Mouse (Mus musculus): Measurements from ENCODE around the gene Cops4.

The Cops4 gene

DNA sequence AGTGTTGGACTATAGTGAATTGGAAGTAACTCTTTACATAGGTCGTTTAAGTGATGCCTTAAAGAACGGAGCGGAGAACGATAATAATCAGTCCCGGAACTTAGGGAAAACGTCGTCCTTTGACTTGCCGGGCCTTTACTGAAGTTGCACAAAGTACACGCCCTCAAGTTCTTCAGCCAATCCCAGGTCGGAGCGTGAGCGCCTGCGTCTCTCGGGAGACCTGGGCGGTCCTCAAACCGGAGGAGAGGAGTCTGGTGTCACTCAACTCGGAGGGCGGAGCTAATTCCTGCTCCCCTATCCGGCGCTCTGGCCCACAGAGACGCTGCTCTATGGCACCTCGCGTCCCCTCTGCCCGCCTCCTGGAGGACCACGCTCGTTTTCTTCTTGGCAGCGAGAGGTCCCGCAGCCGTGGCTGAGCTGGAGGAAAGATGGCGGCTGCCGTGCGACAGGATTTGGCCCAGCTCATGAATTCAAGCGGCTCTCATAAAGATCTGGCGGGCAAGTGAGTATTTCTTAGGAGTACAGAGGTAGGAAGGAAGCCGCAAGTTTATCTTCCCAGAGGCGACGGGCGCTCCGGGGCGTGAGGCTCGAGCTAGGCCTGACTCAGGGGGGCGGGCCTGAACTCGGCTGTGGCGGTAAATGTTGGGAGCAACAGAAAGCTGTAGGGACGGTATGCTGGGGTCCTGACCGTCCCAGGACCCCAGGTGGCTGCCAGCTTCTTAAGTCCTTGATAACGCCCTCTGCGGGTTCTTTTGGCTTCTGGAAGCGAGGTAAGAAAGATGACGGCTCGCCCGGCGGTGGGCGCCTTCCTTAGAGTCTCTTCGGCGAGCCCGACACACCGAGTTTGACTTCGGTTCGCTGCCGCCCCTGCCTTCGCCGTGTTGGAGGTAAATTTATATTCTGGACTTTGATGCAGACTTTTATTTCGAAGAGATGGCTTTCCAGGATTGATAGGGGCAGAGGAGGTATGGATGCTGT is at the start of gene Cops4:
Gene Cops4, plus strand, starts transcription at position 261 of the 978 bp plus-strand sequence.
- DNase-seq = peak; percentile 97 to 98

GRCm38 (mm10) chr5:100476328-100476727 is 41.8 kb upstream of the Cops4 start:
- no peak for DNase-seq

GRCm38 (mm10) chr5:100477604-100478003 is 40.5 kb upstream of the Cops4 start:
- no peak for DNase-seq

GRCm38 (mm10) chr5:100483569-100483968 is 34.5 kb upstream of the Cops4 start:
- no peak for DNase-seq

DNA sequence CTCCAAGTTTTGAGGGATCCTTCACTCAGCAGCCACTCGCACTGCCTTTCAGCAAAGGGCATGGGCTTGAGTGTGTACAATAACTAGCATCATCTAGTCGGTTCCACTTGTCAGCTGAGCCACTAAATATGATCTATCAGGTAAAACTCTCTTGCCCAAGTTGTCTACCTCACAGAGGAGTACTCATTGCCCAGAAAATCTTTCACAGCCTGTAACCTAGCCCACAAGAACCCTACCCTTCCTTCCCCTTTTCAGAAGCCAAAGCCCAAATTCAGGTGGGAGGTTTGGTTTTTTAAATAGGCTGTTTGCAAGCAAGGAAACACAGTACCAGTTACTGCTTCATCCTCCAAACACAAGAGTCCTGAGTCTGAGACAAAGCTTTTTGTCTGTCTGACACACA is 31.0 kb upstream of the Cops4 start:
- DNase-seq = no peak

GRCm38 (mm10) chr5:100488231-100488630 is 29.9 kb upstream of the Cops4 start:
- no peak for DNase-seq

DNA sequence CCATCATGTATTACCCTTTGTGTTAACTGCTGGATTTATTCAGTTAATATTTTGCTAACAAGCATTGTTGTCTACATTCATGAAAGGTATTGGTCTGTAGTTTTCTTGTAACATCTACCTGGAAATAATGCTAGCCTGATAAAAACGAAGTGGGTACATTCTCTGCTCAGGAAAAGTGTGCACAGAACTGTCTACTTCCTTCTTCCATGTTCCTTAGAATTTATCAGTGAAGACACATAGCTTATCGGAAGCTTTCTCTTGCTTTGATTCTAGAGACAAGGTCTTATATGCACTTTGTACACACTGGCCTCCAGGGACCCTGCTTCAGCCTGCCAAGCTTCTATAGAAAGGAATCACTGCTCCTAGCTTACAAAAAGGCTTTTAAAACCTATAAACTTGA is 28.8 kb upstream of the Cops4 start:
- no peak for DNase-seq

DNA sequence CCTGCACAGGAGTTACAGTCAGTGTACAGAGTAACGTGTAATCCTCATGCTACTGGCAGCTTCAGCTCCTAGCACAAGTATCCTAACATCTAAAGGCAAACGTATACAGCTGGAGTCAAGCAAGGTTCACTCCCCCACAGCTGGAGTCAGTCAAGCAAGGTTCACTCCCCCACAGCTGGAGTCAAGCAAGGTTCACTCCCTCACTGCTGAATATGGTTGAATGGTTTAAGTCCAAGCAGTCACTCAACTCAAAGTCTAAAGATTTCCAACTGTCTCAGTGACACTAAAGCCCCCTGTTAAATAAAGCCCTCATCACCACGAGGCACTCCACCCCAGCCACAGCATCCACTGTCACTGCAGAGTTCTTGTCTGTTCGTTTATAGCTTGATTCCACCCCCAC is 26.4 kb upstream of the Cops4 start:
- peak; percentile 43 to 58 for DNase-seq

DNA sequence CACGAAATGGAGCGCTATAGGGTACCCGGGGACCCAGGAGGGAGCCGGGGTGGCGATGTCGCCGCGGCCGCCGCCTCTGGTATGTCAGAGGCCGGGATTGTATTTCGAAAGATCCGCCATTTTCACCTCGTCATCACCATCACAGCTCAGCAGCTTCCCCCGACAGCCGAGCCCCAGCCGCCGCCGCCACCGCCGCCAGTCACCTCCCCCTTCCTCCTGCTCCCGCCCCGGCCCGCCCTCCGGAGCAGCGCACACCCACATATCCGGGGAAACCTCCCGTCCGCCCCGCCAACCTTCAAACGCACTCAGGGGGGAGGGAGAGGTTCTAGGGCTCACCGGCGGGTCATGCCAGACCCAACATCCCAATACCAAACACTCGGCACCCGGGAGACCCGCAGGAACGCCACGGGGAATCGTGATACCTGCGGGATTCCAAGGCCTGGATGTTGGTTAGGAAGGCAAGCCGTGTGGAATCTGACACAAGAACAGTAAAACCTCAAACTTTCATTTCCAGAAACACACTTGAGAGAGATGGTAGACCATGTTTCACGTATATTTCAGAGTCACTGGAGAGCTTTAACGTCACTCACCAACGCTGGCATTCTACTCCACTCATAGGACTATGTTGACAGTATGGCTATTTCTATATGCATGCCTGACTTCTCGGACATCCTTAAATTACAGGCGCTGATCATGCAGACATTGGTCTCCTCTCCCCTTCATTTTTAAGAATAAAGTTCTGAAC is 19.5 kb upstream of the Cops4 start:
- peak; percentile 84 to 91 for DNase-seq

DNA sequence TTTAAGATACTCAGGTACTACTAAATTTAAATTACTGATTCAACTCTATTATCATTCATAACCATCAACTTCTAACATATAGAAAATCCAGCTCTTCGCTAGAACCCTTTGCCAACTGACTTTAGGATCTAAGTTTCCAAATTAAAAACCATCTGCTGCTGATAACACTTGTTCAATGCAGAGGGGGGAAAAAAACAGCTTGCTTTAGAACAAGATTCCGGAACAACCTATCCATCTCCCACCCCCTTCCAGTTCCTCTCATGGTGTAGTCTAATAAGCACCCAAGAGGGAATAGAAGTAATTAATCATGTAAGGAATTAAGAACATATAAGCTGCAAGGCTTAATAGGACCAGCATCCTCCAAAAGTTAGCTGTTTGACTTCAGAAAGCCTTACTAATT is 18.9 kb upstream of the Cops4 start:
- no peak for DNase-seq

DNA sequence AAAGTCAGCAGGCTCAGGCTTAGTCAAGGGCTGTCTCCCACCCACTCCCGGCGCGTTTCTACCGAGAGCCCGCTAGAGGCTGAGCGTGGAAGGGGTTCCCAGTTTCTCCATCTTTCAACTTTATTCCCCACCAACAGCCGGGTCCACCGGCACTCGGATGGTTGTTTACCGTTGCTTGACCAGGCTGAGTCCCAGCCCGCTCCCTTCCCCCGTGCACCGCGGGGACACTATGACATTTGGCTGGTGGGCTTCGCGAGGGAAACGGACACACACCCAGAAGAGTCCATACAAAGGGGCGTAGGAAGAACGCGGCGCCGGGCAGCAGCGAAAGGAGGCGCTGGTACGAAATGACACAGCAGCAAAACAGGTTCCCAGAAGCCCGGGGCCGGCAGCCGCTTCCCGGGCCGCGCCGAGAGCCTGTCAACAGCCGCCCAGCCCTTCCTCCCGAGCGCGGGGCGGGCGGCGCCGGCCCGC is 18.2 kb upstream of the Cops4 start:
- DNase-seq = peak; percentile 53 to 69

DNA sequence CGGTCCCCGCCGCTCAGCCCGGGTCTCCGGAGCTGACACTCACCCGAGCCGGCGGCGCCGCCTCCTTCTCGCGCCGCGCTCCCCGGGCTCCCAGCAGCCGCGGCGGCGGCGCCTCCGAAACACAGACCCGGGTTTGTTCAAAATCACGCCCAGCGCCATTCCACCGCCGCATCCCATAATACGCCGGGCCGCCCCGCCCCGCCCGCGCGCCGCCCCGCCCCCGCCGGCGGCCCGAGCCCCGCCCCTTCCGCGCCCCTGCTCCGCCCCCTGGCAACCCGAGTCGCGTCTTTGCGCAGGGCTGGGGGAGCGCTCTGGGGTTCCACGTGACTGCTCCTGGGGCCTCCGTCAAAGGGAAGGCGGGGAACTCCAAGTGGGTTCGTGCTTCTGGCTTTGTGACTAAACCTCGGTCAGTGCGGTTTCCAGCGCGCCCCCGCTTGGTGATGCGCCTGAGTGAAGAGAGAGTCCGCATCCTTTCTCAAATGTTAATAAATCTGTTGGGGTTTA is 17.6 kb upstream of the Cops4 start, which contains the start of gene Lin54:
Gene Lin54, minus strand, starts transcription at position 182 of the 504 bp plus-strand sequence.
- DNase-seq = peak; percentile 91 to 94

- no peak for DNase-seq
Observed at GRCm38 (mm10) chr5:100501267-100501666, 16.8 kb upstream of the Cops4 start.

DNA sequence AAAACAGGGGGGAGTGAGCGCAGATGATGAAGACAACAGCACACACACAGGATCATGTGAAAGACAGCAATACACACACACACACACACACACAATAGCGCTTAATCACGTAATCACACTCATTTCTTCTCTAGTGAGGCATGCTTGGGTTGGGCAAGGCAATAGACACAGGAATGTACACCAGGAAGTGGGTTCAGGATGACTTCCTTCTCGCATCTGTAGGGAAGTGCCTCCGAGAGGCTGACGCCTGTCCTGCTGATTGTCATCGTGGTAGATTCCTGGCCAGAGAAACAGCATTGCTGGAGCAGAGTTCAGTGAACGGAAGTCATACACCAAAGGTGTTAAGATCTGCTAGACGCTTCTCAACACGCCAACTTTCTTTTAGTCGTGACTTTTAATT is 8.9 kb upstream of the Cops4 start:
- no peak for DNase-seq

DNA sequence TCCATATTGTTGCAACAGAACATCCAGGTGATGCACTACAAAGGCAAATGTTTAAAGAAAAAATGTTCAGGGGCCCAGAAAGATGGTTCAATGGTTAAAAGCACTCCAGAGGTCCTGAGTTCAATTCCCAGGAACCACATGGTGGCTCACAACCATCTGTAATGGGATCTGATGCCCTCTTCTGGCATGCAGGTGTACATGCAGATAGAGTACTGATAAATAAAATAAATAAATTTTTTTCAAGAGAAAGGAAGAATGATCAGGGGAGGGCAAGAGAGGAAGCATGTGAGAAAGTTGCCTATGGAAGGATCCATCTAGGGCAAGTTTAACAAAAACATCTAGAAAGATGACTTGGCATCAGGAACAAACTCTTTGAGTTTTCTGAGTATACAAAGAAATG is 5.5 kb upstream of the Cops4 start:
- DNase-seq = no peak

GRCm38 (mm10) chr5:100519027-100519411 is 910 bp downstream of the Cops4 start:
- DNase-seq = no peak

DNA sequence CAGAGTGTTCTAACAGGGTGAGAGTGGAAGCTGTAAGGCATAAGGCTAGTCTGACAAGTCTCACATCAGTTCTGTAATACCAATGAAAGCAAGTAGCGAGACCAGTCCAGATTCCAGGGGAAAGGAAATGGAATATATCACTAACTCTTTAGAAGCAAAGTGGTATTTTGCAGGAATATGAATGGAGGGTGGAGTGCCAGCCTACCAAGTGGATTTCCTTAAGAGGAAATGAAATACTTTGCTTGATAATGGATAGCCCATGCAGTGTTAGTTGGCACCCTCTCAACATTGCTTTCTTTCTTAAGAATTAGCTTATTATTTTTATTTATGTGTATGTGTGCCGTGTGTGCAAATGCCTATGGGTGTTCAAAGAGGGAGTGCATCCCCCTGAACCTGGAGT is 2.1 kb downstream of the Cops4 start:
- DNase-seq = no peak

DNA sequence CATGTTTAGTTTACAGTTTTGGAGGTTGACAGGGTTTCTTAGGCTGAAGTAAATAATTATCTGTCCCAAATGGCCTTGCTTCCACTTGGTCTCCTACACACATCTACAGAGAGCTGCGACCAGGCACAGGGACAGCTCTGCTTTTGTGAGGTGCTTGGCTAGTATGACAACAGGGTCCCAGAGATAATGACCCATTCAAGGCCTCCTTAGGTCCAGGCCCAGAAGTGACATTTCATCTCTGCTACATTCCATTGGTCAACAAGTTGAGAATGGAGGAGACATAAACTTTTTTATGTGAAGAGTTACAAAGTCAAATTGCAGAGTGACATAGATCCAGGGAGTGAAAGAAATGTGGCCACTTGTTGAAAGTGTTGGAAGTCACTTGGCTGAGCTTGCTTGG is 5.2 kb downstream of the Cops4 start:
- no peak for DNase-seq

- no peak for DNase-seq
Observed at GRCm38 (mm10) chr5:100524921-100525320, 6.8 kb downstream of the Cops4 start.

- no peak for DNase-seq
Observed at GRCm38 (mm10) chr5:100525620-100526019, 7.5 kb downstream of the Cops4 start.

DNA sequence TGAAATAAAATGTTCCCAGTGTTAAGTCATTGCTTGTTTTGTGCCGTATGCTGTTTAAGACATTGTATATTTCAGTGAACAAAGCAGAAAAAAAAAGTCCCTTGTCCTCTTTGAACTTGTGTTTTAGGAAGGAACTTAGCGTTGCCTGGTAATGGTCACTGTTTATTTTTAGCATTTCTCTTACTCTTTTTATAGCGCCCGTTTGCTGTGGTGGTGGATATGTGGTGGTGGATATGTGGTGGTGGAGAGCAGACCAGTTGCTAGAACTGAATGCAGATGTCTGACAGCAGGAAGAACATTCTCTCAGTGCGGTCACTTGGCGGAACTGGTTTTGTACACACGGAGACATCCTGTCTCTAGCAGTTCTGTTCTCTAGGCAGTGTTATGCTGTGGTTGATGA is 8.1 kb downstream of the Cops4 start:
- peak in 1 of 2 experiments; percentile 16 for DNase-seq

DNA sequence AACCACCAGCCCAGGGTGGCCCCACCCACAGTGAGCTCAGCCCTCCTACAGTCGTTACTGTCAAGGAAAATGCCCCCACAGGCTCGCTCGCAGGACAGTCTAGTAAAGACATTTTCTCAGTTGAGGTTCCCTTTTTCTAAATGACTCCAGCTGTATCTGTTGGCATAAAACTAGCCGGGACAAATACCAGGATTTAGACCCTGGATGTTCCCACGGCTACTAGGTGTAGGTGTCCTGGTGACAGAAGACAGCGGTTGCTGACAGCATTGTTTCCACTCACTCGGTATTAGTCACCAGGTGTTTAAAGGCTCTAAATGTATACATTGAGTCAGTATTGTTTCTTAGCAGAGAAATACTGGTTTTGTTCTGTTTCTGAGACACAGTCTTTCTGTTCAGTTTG is 17.7 kb downstream of the Cops4 start:
- DNase-seq = no peak

DNA sequence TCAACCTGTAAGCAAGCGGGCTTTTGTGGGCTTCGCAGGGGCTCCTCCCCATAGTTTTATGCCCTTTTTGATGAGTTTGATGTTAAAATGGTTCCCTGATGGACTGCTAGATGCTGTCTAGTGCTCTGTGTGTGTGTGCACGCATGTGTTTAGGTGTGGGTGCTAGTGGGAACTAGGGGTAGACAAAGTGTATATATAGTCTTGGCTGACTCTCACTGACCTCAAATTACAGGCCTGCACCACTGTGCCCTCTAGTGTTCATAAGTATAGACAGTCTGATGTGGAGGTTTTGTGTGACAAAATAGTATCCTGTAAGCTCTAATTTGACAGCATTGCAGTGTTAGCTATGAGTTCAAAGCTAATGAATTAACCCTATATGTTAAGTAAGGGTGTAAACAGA is 18.5 kb downstream of the Cops4 start:
- peak; percentile 24 to 42 for DNase-seq

Data from kidney, postnatal 4 days (tissue).